Mouse (Mus musculus) bone marrow, adult 2 months (tissue): Measurements from ENCODE around the gene Smbd1. TPM values are rescaled to one million over a fixed set of nuclear protein-coding genes. Genes with fewer than 3 reads are reported as not detected.

ENCODE experiments used
- H3K27ac ChIP-seq: fragments of 200-500 bp; 2 replicates; pipeline ENCODE4 v1.5.1; 2012; ENCODE audit warnings: low read depth, mild to moderate bottlenecking, control low read depth, inconsistent platforms, low read length; ENCODE audit not compliant: control insufficient read depth, poor library complexity, insufficient read depth
- H3K4me1 ChIP-seq: fragments of 200-500 bp; 2 replicates; pipeline ENCODE4 v1.6.1; 2011; ENCODE audit warnings: low read length; ENCODE audit not compliant: control insufficient read depth, insufficient read depth
- H3K4me3 ChIP-seq: fragments of 200-500 bp; replicated peaks from 2 replicates; pipeline ENCODE3; 2011; ENCODE audit warnings: mild to moderate bottlenecking, low read depth, low read length, control low read depth; ENCODE audit not compliant: control insufficient read depth
- CTCF ChIP-seq: fragments of 200-500 bp; IDR thresholded peaks from 2 replicates; pipeline ENCODE4 v1.5.1; 2011; ENCODE audit warnings: low read length, control low read depth; ENCODE audit not compliant: control insufficient read depth, insufficient read depth
- POLR2A ChIP-seq: fragments of 200-500 bp; IDR thresholded peaks from 2 replicates; pipeline ENCODE4 v1.6.1; 2011; ENCODE audit warnings: low read depth, mild to moderate bottlenecking, control low read depth, low read length, borderline replicate concordance; ENCODE audit not compliant: control insufficient read depth
- WGBS: fragments of 180-500 bp; shearing (Covaris S2); methylation state at CpG from one replicate; pipeline ENCODE4 v1.1.7; 2018; 5-methylcytosine and 5-hydroxymethylcytosine counted together
- polyA plus RNA-seq: library from polyadenylated mRNA; stranded (reverse); fragments of >200 nt; gene quantifications from 2 replicates; pipeline ENCODE4 v1.2.4, GENCODE M21; 2011; ENCODE audit warnings: low replicate concordance; ENCODE audit not compliant: missing spikeins, insufficient read depth, insufficient read length

Smbd1 gene
- polyA plus RNA-seq, 1 experiment: not detected

DNA sequence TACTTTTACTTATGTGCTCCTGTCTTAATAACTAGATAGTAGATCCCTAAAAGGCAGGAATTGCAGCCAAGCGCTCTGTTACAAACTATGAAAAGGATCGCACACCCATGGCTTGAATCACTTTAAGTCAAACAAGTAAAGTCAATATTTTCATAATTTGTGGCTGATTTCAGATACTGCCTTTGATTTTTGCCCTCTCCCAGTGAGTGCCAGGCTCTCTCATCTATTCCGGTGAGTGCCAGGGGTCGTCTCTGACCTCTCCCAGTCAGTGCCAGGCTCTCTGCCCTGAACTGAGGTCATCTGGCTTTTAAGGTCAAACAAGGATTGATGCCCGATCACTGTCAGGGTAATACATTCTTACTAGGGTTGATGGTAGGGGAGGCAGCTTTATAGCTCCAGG is 8.2 kb upstream of the Smbd1 start:
- H3K4me1 ChIP-seq: peaks cover 3% of the 10 kb centered on the region
- no peak overlapping the region for H3K4me3 ChIP-seq
- no peak overlapping the region for H3K27ac ChIP-seq
- no peak for TF ChIP-seq POLR2A
- no peak for TF ChIP-seq CTCF
- WGBS: 88% methylated on average over 5 of the region's 5 CpGs

GRCm38 (mm10) chr16:32818036-32818435 is 7.8 kb upstream of the Smbd1 start:
- no peak overlapping the region for H3K27ac ChIP-seq
- no peak for TF ChIP-seq POLR2A
- no peak for TF ChIP-seq CTCF
- H3K4me1 ChIP-seq: peaks cover 3% of the 10 kb centered on the region
- WGBS: 78% methylated on average over 4 of the region's 4 CpGs
- no peak overlapping the region for H3K4me3 ChIP-seq

- Histone ChIP-seq H3K27ac (no peak overlapping the region), H3K4me3 (no peak overlapping the region), H3K4me1 (no peaks in the 10 kb centered on the region)
- TF ChIP-seq POLR2A (no peak), CTCF (no peak)
- 27% methylated on average over 6 of the region's 6 CpGs for WGBS
Measured at GRCm38 (mm10) chr16:32815160-32815605, 4.9 kb upstream of the Smbd1 start.

GRCm38 (mm10) chr16:32814539-32814938 is 4.3 kb upstream of the Smbd1 start:
- Histone ChIP-seq H3K4me1 (no peaks in the 10 kb centered on the region), H3K27ac (no peak overlapping the region), H3K4me3 (peak overlapping the region; percentile 29)
- 32% methylated on average over 14 of the region's 14 CpGs for WGBS
- TF ChIP-seq CTCF: no peak
- TF ChIP-seq POLR2A: no peak

GRCm38 (mm10) chr16:32813771-32814170 is 3.5 kb upstream of the Smbd1 start:
- no peaks in the 10 kb centered on the region for H3K4me1 ChIP-seq
- H3K4me3 ChIP-seq: no peak overlapping the region
- no peak for TF ChIP-seq POLR2A
- no peak for TF ChIP-seq CTCF
- no peak overlapping the region for H3K27ac ChIP-seq
- 76% methylated on average over 3 of the region's 3 CpGs for WGBS

DNA sequence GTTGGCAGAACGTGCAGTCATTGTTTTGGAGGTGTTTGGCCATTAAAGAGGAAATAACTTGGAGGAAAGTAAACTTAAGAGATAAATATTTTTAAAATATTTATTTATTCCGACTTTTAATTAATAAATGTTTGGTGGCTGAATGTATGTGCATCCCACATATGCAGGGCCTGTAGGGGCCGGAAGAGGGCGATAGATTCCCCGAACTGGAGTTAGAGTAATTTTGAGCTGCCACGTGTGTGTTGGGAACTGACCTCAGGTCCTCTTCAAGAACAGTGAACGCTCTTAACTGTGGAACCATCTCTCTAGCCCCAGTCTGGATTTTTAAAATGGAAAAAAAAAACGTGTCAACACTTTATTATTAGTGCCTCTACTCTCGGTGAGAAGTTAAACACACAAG is 3.1 kb upstream of the Smbd1 start:
- H3K27ac ChIP-seq: no peak overlapping the region
- whole genome bisulfite sequencing: 49% methylated on average over 9 of the region's 9 CpGs
- H3K4me1 ChIP-seq: no peaks in the 10 kb centered on the region
- no peak for TF ChIP-seq CTCF
- no peak for TF ChIP-seq POLR2A
- H3K4me3 ChIP-seq: no peak overlapping the region

GRCm38 (mm10) chr16:32812888-32813361 is 2.6 kb upstream of the Smbd1 start:
- H3K4me3 ChIP-seq: no peak overlapping the region
- 1% methylated on average over 9 of the region's 9 CpGs for WGBS
- TF ChIP-seq POLR2A: no peak
- TF ChIP-seq CTCF: peak; percentile 90
- no peaks in the 10 kb centered on the region for H3K4me1 ChIP-seq
- no peak overlapping the region for H3K27ac ChIP-seq

GRCm38 (mm10) chr16:32807408-32808185 is 2.7 kb downstream of the Smbd1 start:
- H3K27ac ChIP-seq: no peak overlapping the region
- no peak overlapping the region for H3K4me3 ChIP-seq
- peaks cover 3% of the 10 kb centered on the region for H3K4me1 ChIP-seq
- no peak for TF ChIP-seq POLR2A
- TF ChIP-seq CTCF: no peak
- WGBS: 36% methylated on average over 8 of the region's 8 CpGs
